Mouse (Mus musculus) cerebellum, adult 2 months (tissue): ENCODE results near the gene Mapk3. TPM values are rescaled to one million over a fixed set of nuclear protein-coding genes. Genes with fewer than 3 reads are reported as not detected.

Experiments used
- DNase-seq, 2 experiments: peaks; one replicate each; pipeline ENCODE4 v3.0.0; 2021
- H3K27ac ChIP-seq: fragments of 200-500 bp; 2 replicates; pipeline ENCODE4 v1.5.1; 2012; ENCODE audit warnings: low read length, control low read depth, inconsistent platforms; ENCODE audit not compliant: insufficient read depth
- H3K27me3 ChIP-seq: fragments of 200-500 bp; 2 replicates; pipeline ENCODE4 v1.6.1; 2012; ENCODE audit warnings: inconsistent platforms, mild to moderate bottlenecking, low read length, moderate library complexity; ENCODE audit not compliant: control insufficient read depth, insufficient read depth
- H3K4me1 ChIP-seq: fragments of 200-500 bp; 2 replicates; pipeline ENCODE4 v1.6.1; 2011; ENCODE audit warnings: low read length; ENCODE audit not compliant: control insufficient read depth, insufficient read depth
- H3K4me3 ChIP-seq: fragments of 200-500 bp; replicated peaks from 2 replicates; pipeline ENCODE3; 2011; ENCODE audit warnings: mild to moderate bottlenecking, low read depth, low read length, control low read depth; ENCODE audit not compliant: insufficient read depth
- CTCF ChIP-seq: fragments of 200-500 bp; IDR thresholded peaks from 2 replicates; pipeline ENCODE4 v1.5.1; 2011; ENCODE audit warnings: low read depth, mild to moderate bottlenecking, control low read depth, low read length, moderate library complexity, borderline replicate concordance; ENCODE audit not compliant: insufficient read depth
- POLR2A ChIP-seq: fragments of 200-500 bp; IDR thresholded peaks from 2 replicates; pipeline ENCODE4 v1.6.1; 2011; ENCODE audit warnings: low read length, control low read depth, borderline replicate concordance; ENCODE audit not compliant: insufficient read depth
- WGBS: fragments of 180-500 bp; shearing (Covaris S2); methylation state at CpG from one replicate; pipeline ENCODE4 v1.1.7; 2018; 5-methylcytosine and 5-hydroxymethylcytosine counted together
- polyA plus RNA-seq: library from polyadenylated mRNA; depleted of rRNA; stranded (reverse); fragments of >200 nt; gene quantifications from 2 replicates; pipeline ENCODE4 v1.2.3, GENCODE M21; 2012

The Mapk3 gene
- polyA plus RNA-seq, 1 experiment = 229 TPM

- DNase-seq = no peak
- peak overlapping the region; percentile 14 for H3K4me3 ChIP-seq
- no peak for TF ChIP-seq CTCF
- TF ChIP-seq POLR2A = no peak
- peaks cover 20% of the 10 kb centered on the region for H3K4me1 ChIP-seq
- peak overlapping the region; percentile 45; the same call in 1 of the 2 replicates for H3K27ac ChIP-seq
- 46% methylated on average over 4 of the region's 4 CpGs for WGBS
- H3K27me3 ChIP-seq = no peaks in the 10 kb centered on the region
Measured at GRCm38 (mm10) chr7:126760956-126761355, 1.6 kb downstream of the Mapk3 start.

- Histone ChIP-seq H3K27me3 (no peaks in the 10 kb centered on the region), H3K27ac (no peak overlapping the region), H3K4me3 (no peak overlapping the region), H3K4me1 (peaks cover 20% of the 10 kb centered on the region)
- TF ChIP-seq CTCF = no peak
- TF ChIP-seq POLR2A = no peak
- WGBS = 59% methylated on average over 6 of the region's 6 CpGs
- no peak for DNase-seq
Measured at GRCm38 (mm10) chr7:126761529-126762067, 2.2 kb downstream of the Mapk3 start.

GRCm38 (mm10) chr7:126762471-126763008 lies 3.1 kb downstream of the Mapk3 start:
- TF ChIP-seq CTCF (no peak), POLR2A (no peak)
- Histone ChIP-seq H3K27me3 (no peaks in the 10 kb centered on the region), H3K27ac (no peak overlapping the region), H3K4me3 (peak overlapping the region; percentile 11), H3K4me1 (peaks cover 20% of the 10 kb centered on the region)
- 19% methylated on average over 17 of the region's 17 CpGs for WGBS
- peak; percentile 35 to 39 for DNase-seq

GRCm38 (mm10) chr7:126765540-126765939 lies 6.1 kb downstream of the Mapk3 start:
- peaks cover 20% of the 10 kb centered on the region for H3K4me1 ChIP-seq
- H3K27me3 ChIP-seq = no peaks in the 10 kb centered on the region
- 90% methylated on average over 9 of the region's 9 CpGs for WGBS
- DNase-seq = no peak
- no peak for TF ChIP-seq CTCF
- TF ChIP-seq POLR2A = no peak
- no peak overlapping the region for H3K4me3 ChIP-seq
- H3K27ac ChIP-seq = no peak overlapping the region

GRCm38 (mm10) chr7:126766201-126766600 lies 6.8 kb downstream of the Mapk3 start, which contains the start of gene Gdpd3:
Gene Gdpd3, plus strand, starts transcription at chr7:126766334.
- H3K4me1 ChIP-seq = peaks cover 17% of the 10 kb centered on the region
- no peak within 1 kb of the TSS for H3K27ac ChIP-seq
- H3K4me3 ChIP-seq = no peak within 1 kb of the TSS
- TF ChIP-seq POLR2A (no peak), CTCF (no peak)
- DNase-seq = no peak
- WGBS = 77% methylated on average over 16 of the region's 16 CpGs
- no peaks in the 10 kb centered on the region for H3K27me3 ChIP-seq

- no peak for DNase-seq
- 89% methylated on average over 8 of the region's 8 CpGs for WGBS
- Histone ChIP-seq H3K27me3 (no peaks in the 10 kb centered on the region), H3K27ac (no peak overlapping the region), H3K4me1 (peaks cover 12% of the 10 kb centered on the region; the same call in 1 of the 2 replicates), H3K4me3 (no peak overlapping the region)
- TF ChIP-seq CTCF (no peak), POLR2A (no peak)
Measured at GRCm38 (mm10) chr7:126767001-126767400, 7.6 kb downstream of the Mapk3 start.

- WGBS = 82% methylated on average over 12 of the region's 12 CpGs
- H3K4me3 ChIP-seq = no peak overlapping the region
- TF ChIP-seq POLR2A (no peak), CTCF (no peak)
Measured at GRCm38 (mm10) chr7:126770784-126771183, 11.4 kb downstream of the Mapk3 start.

GRCm38 (mm10) chr7:126773351-126773750 lies 13.9 kb downstream of the Mapk3 start:
- H3K27ac ChIP-seq = no peak overlapping the region
- H3K27me3 ChIP-seq = no peaks in the 10 kb centered on the region
- WGBS = 78% methylated on average over 2 of the region's 2 CpGs
- TF ChIP-seq POLR2A (no peak), CTCF (no peak)
- peaks cover 17% of the 10 kb centered on the region for H3K4me1 ChIP-seq
- H3K4me3 ChIP-seq = no peak overlapping the region
- DNase-seq = no peak

More at GRCm38 (mm10) chr7:126770784-126771183, 11.4 kb downstream of the Mapk3 start:
- no peaks in the 10 kb centered on the region for H3K27me3 ChIP-seq
- no peak for DNase-seq
- H3K27ac ChIP-seq = no peak overlapping the region
- H3K4me1 ChIP-seq = peaks cover 6% of the 10 kb centered on the region
